Mouse (Mus musculus): ENCODE results near the gene Olfr1444. TPM values are rescaled to one million over a fixed set of nuclear protein-coding genes. Genes with fewer than 3 reads are reported as not detected.

Olfr1444 gene
- total and polyA plus RNA-seq, 2 experiments, result not detected

GRCm38 (mm10) chr19:12893424-12893823 is 36.3 kb downstream of the Olfr1444 start, which contains the start of gene Olfr1446:
Gene Olfr1446, minus strand, starts transcription at chr19:12893524.
- no peak for TF ChIP-seq POLR2A (IDR thresholded peaks at IDR 0.05; ENCODE audit: extremely low read depth, insufficient read depth, low read length)
- TF ChIP-seq CTCF (IDR thresholded peaks at IDR 0.05; ENCODE audit: low read depth, low read length), result no peak
- WGBS, result 66% methylated on average over 1 of the region's 1 CpGs

GRCm38 (mm10) chr19:12903643-12904042 is 46.6 kb downstream of the Olfr1444 start, which contains the start of gene Olfr1447:
Gene Olfr1447, minus strand, starts transcription at chr19:12903743.
- TF ChIP-seq CTCF (IDR thresholded peaks at IDR 0.05; ENCODE audit: low read depth, low read length) (no peak), POLR2A (IDR thresholded peaks at IDR 0.05; ENCODE audit: extremely low read depth, insufficient read depth, low read length) (no peak)
- no peak for DNase-seq (ENCODE audit: extremely low read depth, low read depth, low spot score)
- WGBS, result 90% methylated on average over 1 of the region's 1 CpGs

More at GRCm38 (mm10) chr19:12893424-12893823, 36.3 kb downstream of the Olfr1444 start, which contains the start of gene Olfr1446:
- H3K36me3 ChIP-seq (ENCODE audit: control insufficient read depth, insufficient read depth, low read length), result no peaks in the 10 kb centered on the region
- H3K27ac ChIP-seq (replicated peaks; ENCODE audit: insufficient read depth, low read depth, low read length), result no peak within 1 kb of the TSS
- no peaks in the 10 kb centered on the region for H3K27me3 ChIP-seq (ENCODE audit: control insufficient read depth, insufficient read depth, low read length)
- H3K4me3 ChIP-seq (ENCODE audit: insufficient read depth, low read depth, low read length), result no peak within 1 kb of the TSS
- H3K4me1 ChIP-seq (ENCODE audit: control insufficient read depth, insufficient read depth, low read length), result no peaks in the 10 kb centered on the region
- H3K9ac ChIP-seq (ENCODE audit: low read depth, low read length), result no peak within 1 kb of the TSS
- DNase-seq (ENCODE audit: extremely low read depth, low read depth, low spot score), result no peak
- no peaks in the 10 kb centered on the region for H3K79me2 ChIP-seq (ENCODE audit: control insufficient read depth, insufficient read depth, low read length)

More at GRCm38 (mm10) chr19:12903643-12904042, 46.6 kb downstream of the Olfr1444 start, which contains the start of gene Olfr1447:
- H3K27ac ChIP-seq (replicated peaks; ENCODE audit: insufficient read depth, low read depth, low read length), result no peak within 1 kb of the TSS
- no peaks in the 10 kb centered on the region for H3K36me3 ChIP-seq (ENCODE audit: control insufficient read depth, insufficient read depth, low read length)
- H3K9ac ChIP-seq (ENCODE audit: low read depth, low read length), result no peak within 1 kb of the TSS
- no peak within 1 kb of the TSS for H3K4me3 ChIP-seq (ENCODE audit: insufficient read depth, low read depth, low read length)
- no peaks in the 10 kb centered on the region for H3K79me2 ChIP-seq (ENCODE audit: control insufficient read depth, insufficient read depth, low read length)
- no peaks in the 10 kb centered on the region for H3K4me1 ChIP-seq (ENCODE audit: control insufficient read depth, insufficient read depth, low read length)
- no peaks in the 10 kb centered on the region for H3K27me3 ChIP-seq (ENCODE audit: control insufficient read depth, insufficient read depth, low read length)

Other genes with a start within 250 kb of the Olfr1444 start
- 233 and 277 TPM in 2 replicates for gene Glyat, start 224.0 kb upstream of the Olfr1444 start, total RNA-seq (2014; rRNA removed)
- gene Glyat, start 224.0 kb upstream of the Olfr1444 start, polyA plus RNA-seq (2012; rRNA removed), result 54.6 and 56.1 TPM in 2 replicates
- gene Olfr1442, start 186.8 kb upstream of the Olfr1444 start, total RNA-seq (2014; rRNA removed), result 0.28 and 0.40 TPM in 2 replicates
- 0.14 TPM in 1 of 2 replicates, not detected in the other for gene Olfr1442, start 186.8 kb upstream of the Olfr1444 start, polyA plus RNA-seq (2012; rRNA removed)
- gene Olfr1443, start 179.2 kb upstream of the Olfr1444 start, total RNA-seq (2014; rRNA removed), result 0.09 TPM in 1 of 2 replicates, not detected in the other
- 0.05 TPM in 1 of 2 replicates, not detected in the other for gene Olfr1443, start 179.2 kb upstream of the Olfr1444 start, polyA plus RNA-seq (2012; rRNA removed)
- gene Keg1, start 161.5 kb upstream of the Olfr1444 start, total RNA-seq (2014; rRNA removed), result 146 and 154 TPM in 2 replicates
- gene Keg1, start 161.5 kb upstream of the Olfr1444 start, polyA plus RNA-seq (2012; rRNA removed), result 67.6 and 93.4 TPM in 2 replicates
- 1.4 and 3.0 TPM in 2 replicates for gene Cntf, start 91.7 kb upstream of the Olfr1444 start, total RNA-seq (2014; rRNA removed)
- gene Cntf, start 91.7 kb upstream of the Olfr1444 start, polyA plus RNA-seq (2012; rRNA removed), result 0.66 TPM in 2 replicates
- 35.2 and 38.7 TPM in 2 replicates for gene Zfp91, start 61.2 kb upstream of the Olfr1444 start, total RNA-seq (2014; rRNA removed)
- 11.8 and 12.3 TPM in 2 replicates for gene Zfp91, start 61.2 kb upstream of the Olfr1444 start, polyA plus RNA-seq (2012; rRNA removed)
- gene Lpxn, start 61.1 kb upstream of the Olfr1444 start, total RNA-seq (2014; rRNA removed), result 2.6 and 4.4 TPM in 2 replicates
- gene Lpxn, start 61.1 kb upstream of the Olfr1444 start, polyA plus RNA-seq (2012; rRNA removed), result 0.92 and 1.2 TPM in 2 replicates
- not detected in 2 replicates for gene Gm5244, start 10.6 kb upstream of the Olfr1444 start, total RNA-seq (2014; rRNA removed)
- gene Gm5244, start 10.6 kb upstream of the Olfr1444 start, polyA plus RNA-seq (2012; rRNA removed), result not detected in 2 replicates
- gene Olfr1445, start 26.6 kb downstream of the Olfr1444 start, total RNA-seq (2014; rRNA removed), result not detected in 2 replicates
- not detected in 2 replicates for gene Olfr1445, start 26.6 kb downstream of the Olfr1444 start, polyA plus RNA-seq (2012; rRNA removed)
- gene Olfr1446, start 36.2 kb downstream of the Olfr1444 start, total RNA-seq (2014; rRNA removed), result not detected in 2 replicates
- not detected in 2 replicates for gene Olfr1446, start 36.2 kb downstream of the Olfr1444 start, polyA plus RNA-seq (2012; rRNA removed)
- not detected in 2 replicates for gene Olfr1447, start 46.5 kb downstream of the Olfr1444 start, total RNA-seq (2014; rRNA removed)
- gene Olfr1447, start 46.5 kb downstream of the Olfr1444 start, polyA plus RNA-seq (2012; rRNA removed), result not detected in 2 replicates
- gene Olfr1448, start 67.1 kb downstream of the Olfr1444 start, total RNA-seq (2014; rRNA removed), result not detected in 2 replicates
- gene Olfr1448, start 67.1 kb downstream of the Olfr1444 start, polyA plus RNA-seq (2012; rRNA removed), result not detected in 2 replicates
- gene Olfr1449, start 73.6 kb downstream of the Olfr1444 start, total RNA-seq (2014; rRNA removed), result not detected in 2 replicates
- not detected in 2 replicates for gene Olfr1449, start 73.6 kb downstream of the Olfr1444 start, polyA plus RNA-seq (2012; rRNA removed)
- not detected in 2 replicates for gene Olfr1450, start 93.0 kb downstream of the Olfr1444 start, total RNA-seq (2014; rRNA removed)
- gene Olfr1450, start 93.0 kb downstream of the Olfr1444 start, polyA plus RNA-seq (2012; rRNA removed), result not detected in 2 replicates
- not detected in 2 replicates for gene Olfr1451, start 137.7 kb downstream of the Olfr1444 start, total RNA-seq (2014; rRNA removed)
- not detected in 2 replicates for gene Olfr1451, start 137.7 kb downstream of the Olfr1444 start, polyA plus RNA-seq (2012; rRNA removed)
- gene Olfr1453, start 171.0 kb downstream of the Olfr1444 start, total RNA-seq (2014; rRNA removed), result not detected in 2 replicates
- not detected in 2 replicates for gene Olfr1453, start 171.0 kb downstream of the Olfr1444 start, polyA plus RNA-seq (2012; rRNA removed)
- not detected in 2 replicates for gene Olfr1454, start 203.3 kb downstream of the Olfr1444 start, total RNA-seq (2014; rRNA removed)
- gene Olfr1454, start 203.3 kb downstream of the Olfr1444 start, polyA plus RNA-seq (2012; rRNA removed), result not detected in 2 replicates
- gene Olfr1457, start 240.6 kb downstream of the Olfr1444 start, total RNA-seq (2014; rRNA removed), result not detected in 2 replicates
- gene Olfr1457, start 240.6 kb downstream of the Olfr1444 start, polyA plus RNA-seq (2012; rRNA removed), result not detected in 2 replicates
- gene Olfr1458, start 249.5 kb downstream of the Olfr1444 start, total RNA-seq (2014; rRNA removed), result not detected in 2 replicates
- not detected in 2 replicates for gene Olfr1458, start 249.5 kb downstream of the Olfr1444 start, polyA plus RNA-seq (2012; rRNA removed)